Mouse (Mus musculus): ENCODE data around the gene Hoxd10.

The Hoxd10 gene

DNA sequence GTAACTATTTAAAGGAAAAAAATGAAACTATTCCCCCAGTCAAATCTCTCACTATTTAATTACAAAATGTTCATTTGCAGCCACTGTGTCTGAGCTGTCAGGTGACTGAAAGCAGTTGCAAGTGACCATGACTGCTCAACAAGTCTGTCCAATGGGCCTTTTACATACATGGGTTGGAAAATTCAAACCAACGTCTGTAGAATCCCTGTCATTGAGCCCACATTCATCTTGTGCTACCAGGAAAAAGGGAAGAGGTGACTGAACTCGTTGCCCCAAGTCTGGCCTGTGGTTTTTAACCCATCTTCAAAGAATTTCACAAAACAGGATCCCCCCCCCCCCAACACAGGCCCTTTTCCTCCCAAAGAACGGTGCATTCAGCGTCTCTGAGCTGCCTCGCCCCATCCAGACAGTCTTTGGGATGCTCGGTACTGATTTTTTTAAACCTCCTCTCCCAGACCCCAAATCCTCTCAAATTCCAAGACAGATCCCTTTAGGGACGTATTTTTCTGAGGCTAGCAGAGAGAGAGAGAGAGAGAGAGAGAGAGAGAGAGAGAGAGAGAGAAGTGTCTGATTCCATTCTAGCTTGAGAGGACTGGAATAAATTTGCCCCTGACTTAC is 4.2 kb downstream of the Hoxd10 start:
- no peak for DNase-seq (ENCODE audit: low spot score in 2 of 2)

DNA sequence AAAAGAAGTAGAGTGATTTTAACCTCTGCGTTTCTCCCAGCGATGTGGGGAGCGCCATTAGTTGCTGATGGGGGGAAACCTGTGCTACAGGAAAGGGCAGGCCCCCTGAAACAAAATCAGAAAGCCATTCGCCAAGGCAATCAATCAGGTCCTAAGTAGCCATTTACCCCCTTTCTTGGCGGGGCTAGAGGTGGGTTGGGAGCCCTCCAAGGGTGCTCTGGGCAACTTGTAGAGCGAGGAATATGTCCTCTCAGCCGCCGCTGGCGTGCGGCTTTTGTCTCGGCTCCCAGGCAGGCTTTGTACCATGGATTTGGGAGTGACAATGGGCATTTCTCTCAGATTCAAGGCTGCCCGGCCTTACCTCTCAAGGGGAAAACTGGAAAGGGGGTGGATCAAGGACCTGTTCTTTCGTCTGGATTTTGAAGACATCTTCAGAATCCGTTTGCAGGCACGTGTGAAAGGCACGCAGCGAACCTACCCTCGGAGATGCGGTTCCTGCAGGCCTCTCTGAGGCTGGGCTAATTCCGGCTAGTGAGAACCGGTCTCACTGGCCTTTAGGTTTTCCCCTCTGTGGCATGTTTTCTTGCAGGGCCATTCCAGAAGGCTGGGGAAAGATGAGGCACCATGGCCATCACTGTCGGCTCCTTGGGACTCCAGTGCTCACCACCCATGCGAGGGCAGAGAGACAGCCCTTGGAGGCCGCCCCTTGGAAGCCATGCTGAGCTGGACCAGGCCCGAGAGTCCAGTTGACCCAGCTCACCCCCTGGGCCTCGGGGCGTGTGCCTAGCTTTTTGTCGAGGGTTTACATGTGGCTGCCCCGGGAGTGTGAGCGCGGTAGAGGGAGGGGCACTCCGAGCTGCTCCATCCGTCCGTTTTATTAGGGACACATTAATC is 5.0 kb downstream of the Hoxd10 start:
- DNase-seq (ENCODE audit: low spot score in 2 of 2): no peak

DNA sequence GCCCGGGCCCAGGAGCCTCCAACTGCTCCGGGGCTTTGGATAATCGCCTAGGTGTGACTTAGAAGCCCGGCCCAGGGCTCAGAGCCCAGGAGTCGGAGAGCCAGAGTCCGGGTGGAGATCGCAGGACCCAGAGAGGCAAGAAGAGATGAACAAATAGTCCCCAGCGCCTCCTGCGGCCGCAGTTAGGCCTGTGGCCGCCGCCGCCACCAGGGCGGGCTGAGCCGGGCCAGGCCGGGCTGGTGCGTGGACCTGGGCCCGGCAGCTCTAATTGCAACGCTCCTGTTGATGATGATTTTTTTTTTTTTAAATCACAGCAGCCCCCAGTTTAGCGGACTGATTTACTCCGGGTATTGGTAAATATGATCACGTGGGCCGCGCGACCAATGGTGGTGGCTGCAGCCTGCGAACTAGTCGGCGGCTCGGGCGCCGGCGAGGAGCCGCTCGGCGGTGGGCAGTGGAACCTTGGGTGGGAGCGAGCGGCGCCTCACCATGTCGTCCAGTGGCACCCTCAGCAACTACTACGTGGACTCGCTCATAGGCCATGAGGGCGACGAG is 5.9 kb downstream of the Hoxd10 start, which contains the start of gene Hoxd9:
Gene Hoxd9, plus strand, starts transcription at position 161 of the 555 bp plus-strand sequence.
- DNase-seq (ENCODE audit: low spot score in 2 of 2): no peak

DNA sequence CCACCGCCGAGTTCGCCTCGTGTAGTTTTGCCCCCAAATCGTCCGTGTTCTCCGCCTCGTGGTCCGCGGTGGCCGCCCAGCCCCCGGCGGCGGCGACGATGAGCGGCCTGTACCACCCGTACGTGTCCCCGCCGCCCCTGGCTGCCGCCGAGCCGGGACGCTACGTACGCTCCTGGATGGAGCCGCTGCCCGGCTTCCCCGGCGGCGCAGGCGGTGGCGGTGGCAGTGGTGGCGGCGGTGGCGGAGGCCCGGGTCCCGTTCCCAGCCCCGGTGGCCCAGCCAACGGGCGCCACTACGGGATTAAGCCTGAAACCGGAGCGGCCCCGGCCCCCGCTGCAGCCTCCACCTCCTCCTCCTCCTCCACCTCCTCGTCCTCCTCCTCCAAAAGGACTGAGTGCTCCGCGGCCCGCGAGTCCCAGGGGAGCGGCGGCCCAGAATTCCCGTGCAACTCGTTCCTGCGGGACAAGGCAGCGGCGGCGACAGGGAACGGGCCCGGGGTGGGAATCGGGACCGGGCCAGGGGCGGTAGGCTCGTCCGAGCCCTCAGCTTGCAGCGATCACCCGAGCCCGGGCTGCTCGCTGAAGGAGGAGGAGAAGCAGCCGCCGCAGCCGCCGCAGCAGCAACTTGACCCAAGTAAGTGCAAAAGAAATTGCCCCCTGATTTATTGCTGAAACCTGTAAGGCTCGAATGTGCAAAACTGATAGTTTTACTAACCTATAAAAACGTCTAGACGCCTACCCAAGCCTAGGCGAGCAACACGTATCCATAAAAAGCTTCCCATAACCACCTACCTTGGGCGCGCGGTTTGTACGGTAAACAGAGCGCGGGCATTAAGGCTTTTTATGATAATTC is 6.7 kb downstream of the Hoxd10 start:
- DNase-seq (ENCODE audit: low spot score in 2 of 2): no peak

DNA sequence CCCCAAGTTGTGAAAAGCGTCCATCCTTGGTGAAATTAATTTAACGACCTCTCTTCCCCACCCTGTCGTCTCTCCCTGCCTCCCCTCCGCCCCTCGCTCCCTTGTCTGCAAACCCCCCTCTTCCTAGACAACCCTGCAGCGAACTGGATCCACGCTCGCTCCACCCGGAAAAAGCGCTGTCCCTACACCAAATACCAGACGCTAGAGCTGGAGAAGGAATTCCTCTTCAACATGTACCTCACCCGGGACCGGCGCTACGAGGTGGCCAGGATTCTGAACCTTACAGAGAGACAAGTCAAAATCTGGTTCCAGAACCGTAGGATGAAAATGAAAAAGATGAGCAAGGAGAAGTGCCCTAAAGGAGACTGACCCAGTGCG is 7.3 kb downstream of the Hoxd10 start:
- no peak for DNase-seq (ENCODE audit: low spot score in 2 of 2)

DNA sequence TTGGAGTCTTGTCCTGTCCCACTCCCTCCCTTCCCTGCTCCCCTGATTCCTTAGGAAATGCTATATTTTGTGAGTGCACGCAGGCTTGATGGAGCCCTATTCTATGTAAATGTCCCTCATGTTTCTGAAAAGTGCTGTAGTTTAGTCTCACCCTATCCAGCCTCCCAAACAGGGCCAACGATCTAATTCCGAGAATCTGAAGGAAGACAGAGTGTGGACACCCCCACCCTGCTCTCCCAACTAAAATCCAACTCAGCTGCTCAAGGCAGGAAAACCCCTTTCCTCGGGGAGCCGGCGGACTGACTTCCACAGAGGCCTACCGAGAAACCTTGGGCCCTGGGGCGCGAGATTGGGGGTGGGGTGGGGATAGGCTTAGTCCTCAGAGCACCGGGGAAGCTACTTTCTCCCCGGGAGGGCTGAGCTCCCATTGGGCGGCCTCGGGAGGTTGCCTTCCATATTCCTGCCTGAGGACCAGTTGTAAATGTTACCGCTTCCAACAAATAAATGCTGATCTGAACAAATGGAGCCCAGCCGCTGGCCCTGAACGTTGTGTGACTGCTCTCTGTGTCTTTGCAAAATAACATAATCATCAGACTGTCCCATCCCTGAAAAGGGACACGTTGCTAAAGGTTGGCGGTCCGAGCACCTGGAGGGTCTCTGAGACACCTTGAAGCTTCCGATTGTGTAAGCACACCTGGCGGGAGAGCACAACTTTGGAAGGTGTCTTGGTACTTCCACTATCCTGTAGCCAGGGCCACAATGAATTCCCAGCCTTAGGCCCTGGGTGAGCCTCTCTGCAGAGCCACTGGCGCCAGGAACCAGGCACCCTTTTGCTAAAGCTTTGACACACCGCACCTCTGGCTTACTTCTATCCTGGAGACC is 8.2 kb downstream of the Hoxd10 start:
- no peak for DNase-seq (ENCODE audit: low spot score in 2 of 2)

DNA sequence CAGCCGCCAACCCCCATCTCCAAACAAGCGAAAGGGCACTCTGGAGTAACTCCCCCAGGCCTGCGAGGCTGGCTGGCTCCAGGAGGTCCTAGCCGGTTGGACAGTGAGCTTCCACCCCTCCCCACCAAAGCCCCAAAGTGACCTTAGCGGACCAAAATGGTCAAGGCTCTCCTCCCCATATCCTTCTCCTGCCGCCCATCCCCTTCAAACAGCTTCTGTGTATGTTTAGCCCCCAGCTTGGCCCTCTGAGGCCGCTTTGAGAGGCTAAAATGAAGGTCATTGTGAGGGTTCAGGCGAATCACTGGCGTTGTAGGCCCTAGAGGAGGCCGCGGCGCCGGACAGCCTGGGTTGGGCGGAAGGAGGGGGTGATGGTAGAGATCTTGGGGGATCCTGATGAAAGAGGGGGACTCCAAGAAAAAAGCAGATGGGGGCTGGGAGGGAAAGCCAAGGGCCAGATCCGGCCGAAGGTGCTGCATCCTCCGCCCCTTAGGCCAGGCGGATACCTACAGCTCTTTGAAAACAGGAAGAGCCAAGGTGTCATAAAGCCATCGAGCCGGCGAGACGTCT is 8.9 kb downstream of the Hoxd10 start:
- DNase-seq (ENCODE audit: low spot score in 2 of 2): no peak

DNA sequence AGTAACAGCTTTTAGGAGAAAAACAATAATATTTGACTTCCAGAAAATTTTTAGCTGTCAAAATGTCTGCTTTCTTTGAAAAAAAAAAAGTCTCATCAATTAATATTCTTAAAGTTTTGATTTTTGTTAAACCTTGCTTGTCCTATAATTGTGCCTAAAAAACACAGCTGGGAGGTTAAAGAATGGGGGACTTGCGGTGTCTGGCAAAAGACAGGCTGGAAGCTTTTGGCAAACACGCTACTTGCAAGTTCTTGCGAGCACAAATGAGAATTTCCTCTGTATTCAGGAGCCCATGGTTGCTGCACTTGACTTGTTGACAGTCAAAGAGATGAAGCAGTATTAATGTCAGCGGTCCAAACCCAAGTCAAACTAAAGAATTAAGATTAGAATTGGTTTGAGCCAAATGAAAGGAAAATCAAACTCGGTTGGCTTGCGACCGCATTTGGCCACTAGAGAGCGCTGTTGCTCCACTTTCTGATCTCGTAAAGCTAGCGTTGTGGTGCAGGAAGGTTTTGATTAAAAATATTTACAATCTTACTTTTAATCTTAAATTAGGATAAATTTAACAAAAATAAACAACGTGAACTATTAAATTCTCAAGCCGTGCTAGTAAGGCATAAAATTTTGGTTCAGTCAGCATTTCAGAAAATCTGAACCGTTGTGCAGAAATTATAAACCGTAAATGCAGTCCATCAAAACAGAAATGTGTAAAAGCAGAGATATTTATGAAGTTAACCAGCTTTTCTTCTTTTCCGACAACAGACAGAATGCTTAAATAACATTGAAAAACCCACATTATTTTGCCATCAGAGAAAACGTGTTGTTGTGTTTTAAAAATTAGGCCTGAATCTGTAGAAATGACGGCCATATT is 10.5 kb downstream of the Hoxd10 start:
- DNase-seq (ENCODE audit: low spot score in 2 of 2): peak in 1 of 2 experiments; percentile 9

DNA sequence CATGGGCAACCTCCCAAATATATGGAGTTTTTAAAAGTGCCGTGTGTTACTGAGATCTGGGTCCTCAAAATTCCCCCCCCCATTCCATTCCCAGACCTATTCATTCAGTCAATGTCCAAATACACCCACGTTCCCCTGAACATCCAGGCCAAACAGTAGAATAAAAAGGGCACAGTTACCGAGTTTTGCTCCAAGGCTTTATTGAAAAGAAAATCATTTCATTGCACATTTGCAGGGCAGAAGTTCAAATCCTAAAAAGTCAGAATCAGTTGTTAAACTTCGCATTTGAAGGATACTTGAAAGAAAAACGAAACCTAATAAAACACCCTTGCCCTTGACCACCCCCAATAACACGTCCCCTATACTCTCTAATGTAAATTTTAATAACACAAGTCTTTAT is 11.1 kb downstream of the Hoxd10 start:
- no peak for DNase-seq (ENCODE audit: low spot score in 2 of 2)

DNA sequence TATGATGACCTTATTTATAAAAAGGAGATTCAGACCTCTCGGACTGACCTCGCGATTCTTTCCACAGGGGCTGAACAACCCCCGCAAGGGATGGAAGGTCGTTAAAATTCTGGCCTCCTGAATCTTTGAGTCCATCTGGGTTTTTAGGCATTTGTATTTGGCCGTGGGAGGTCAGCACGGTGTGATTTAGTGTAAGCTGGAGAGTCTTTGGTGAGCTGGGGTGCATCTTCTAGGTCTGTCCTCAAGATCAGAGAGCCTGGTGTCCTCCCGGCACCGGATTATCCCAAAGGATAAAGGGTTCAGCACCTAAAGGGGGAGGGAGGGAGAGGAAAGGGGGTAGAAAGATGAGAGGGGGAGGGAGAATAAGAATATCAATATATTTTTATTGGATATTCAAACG is 11.6 kb downstream of the Hoxd10 start:
- no peak for DNase-seq (ENCODE audit: low spot score in 2 of 2)

DNA sequence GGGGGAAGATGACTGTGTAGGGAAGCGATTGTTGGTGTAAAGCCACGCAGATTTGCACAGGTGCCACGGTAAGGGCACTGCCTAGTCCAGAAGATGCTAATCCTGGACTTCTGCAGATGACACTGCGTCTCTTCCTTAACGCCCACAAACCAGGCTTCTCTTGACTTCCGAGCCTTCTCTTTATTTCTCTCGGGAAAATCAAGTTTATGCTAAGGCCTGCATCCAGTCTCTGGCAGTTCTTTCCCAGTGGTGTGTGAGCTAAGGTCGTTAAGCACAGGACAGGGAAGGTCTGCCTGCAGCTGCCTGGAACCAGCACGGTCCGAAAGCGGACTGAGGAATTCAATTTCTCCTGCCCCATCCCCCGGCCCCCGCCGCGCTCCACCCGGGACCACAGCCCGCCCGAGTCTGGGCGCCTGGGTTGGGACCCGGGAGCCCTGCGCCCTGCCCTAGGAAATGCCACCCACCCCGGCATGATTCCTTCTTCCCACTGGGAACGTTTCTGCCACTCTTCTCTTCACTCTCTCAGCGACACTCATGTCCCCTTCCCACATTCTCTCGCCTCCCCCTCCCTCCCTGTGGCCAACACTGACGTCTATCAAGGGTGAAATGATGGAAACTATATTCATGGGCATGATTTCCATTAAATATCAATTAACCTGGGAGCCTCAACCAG is 12.1 kb downstream of the Hoxd10 start:
- DNase-seq (ENCODE audit: low spot score in 2 of 2): no peak

DNA sequence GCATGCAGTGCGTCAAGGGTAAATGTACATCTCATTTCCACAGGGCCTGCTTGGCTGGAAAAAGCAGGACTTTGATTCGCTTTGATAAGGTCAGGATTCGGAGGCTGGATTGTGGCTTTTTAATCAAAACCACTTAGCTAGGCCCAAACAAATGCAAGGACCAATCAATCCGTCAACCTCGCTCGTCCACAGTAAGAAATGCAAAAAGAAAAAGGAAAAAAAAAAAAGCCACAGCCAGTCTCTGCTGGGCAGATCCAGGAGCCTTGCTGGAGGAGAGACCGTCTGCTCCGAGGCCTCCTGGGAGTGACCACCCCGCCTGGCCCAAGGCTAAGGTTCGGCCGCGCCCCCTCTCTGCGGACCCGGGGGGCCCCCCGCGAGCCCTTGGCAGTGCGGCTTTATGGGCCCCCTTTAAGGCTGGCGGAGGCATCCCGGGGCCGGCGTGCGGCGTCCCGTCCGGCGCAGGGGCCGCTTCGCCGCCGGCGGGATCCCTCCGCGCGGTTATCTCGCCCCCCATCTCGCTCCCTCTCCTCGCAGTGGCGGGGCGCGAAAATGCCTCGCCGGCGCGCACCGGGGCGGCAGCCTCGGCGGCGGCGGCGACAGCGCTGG is 12.8 kb downstream of the Hoxd10 start, which contains the start of gene Hoxd8:
Gene Hoxd8, plus strand, starts transcription at position 223 of the 606 bp plus-strand sequence.
- no peak for DNase-seq (ENCODE audit: low spot score in 2 of 2)

DNA sequence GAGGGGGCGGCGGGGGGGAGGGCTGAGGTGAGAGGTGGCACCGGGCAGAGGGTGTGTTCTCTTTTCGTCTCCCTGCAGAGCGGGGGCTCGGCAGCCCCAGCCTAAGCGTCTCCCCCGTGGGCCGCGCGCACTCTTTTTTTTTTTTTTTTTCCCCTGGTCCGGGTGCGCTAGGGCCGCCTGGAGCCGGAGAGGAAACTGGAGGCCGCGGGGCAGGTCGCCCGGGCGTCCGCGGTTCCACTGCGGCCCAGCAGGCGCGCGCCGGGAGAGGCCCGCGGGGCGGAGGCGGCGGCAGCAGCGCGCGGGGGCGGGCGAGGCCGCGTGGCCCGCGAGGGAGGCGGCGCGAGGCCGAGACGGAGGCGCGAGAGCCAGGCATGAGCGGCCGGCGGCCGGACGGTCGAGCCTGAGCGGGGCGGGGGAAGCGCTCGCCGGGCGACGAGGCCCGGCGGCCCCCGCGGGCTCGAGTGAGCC is 13.3 kb downstream of the Hoxd10 start:
- no peak for DNase-seq (ENCODE audit: low spot score in 2 of 2)

DNA sequence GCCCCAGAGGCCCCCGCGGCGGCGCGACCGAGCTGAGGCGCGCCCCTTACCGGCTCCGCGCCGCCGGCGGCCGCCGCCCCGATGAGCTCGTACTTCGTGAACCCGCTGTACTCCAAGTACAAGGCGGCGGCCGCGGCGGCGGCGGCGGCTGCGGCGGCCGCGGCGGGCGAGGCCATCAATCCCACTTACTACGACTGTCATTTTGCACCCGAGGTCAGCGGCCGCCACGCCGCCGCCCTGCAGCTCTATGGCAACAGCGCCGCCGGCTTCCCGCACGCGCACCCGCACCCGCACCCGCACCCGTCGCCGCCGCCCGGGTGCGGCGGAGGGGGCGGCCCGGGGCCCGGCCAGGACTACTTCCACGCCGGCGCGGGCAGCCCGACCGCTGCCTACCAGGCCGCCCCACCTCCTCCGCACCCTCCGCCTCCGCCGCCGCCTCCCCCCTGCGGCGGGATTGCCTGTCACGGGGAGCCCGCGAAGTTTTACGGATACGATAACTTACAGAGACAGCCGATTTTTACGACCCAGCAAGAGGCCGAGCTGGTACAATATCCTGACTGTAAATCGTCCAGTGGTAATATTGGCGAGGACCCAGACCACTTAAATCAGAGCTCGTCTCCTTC is 13.9 kb downstream of the Hoxd10 start:
- no peak for DNase-seq (ENCODE audit: low spot score in 2 of 2)

DNA sequence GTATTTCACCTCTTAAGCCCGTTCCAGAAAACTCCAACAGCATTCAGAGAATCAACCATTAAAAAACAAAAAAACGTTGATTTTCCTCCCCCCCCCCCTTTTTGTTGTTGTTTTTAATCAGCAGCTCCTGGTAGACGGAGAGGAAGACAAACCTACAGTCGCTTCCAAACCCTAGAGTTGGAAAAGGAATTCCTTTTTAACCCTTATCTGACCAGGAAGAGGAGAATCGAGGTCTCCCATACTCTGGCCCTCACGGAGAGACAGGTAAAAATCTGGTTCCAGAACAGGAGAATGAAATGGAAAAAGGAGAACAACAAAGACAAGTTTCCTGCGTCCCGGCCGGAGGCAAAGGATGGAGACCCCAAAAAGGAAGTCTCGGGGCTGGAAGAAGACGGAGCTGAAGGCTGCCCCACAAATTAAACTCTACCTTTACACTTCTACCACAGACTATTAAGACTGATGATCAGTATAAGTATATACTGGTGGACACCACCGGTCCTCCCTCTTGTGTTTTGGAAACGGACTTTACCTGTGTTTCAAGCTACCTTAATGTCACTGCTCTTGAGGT is 14.8 kb downstream of the Hoxd10 start:
- DNase-seq (ENCODE audit: low spot score in 2 of 2): no peak

DNA sequence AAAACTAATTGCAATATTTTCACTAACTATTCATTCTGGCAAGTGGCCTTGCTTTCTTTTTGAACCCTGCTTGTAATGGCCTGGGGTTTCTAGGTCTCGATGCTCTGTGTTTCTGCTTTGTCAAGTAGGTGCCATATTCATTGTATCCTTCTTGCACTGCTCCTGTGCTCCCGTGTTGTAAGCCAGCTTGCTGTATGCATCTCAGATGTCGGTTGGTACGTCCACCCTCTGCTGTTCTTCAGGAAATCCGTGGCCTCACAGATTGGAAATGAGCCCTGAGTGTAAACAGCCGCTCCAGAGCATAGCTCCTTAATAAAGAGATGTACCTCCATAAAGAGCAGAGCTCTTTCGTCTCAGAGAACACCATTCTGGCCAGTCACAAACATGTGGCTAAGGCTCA is 15.9 kb downstream of the Hoxd10 start:
- DNase-seq (ENCODE audit: low spot score in 2 of 2): no peak

DNA sequence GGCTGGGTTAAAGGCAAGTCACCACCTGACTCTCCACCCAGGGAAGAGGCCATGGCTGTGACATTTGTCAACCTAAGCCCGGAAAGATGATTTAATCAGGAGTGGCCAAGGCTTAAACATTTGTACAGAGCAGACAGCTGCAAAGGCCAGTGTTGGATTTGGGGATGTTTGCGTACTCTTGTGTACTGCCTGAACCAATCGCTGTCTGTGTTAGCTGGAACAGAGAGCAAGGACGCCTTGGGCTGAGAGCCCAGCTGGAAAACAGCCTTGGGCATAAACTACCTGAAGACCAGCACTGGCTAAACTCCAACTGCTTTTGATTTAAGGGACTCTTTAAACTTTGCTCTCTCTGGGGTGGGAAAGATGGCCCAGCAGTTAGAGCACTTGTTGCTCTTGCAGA is 17.0 kb downstream of the Hoxd10 start:
- no peak for DNase-seq (ENCODE audit: low spot score in 2 of 2)
